Mouse (Mus musculus): Measurements from ENCODE around the gene Rps3a1. TPM values are rescaled to one million over a fixed set of nuclear protein-coding genes. Genes with fewer than 3 reads are reported as not detected.

Rps3a1 gene
- 1,266 and 1,287 TPM in 2 replicates for polyA plus RNA-seq (2015; fragmentation: Nextera tagmentation; extraction: Ambion mirVana)

GRCm38 (mm10) chr3:86142263-86142933, at the start of gene Rps3a1:
Gene Rps3a1 (minus strand): TSS chr3:86142702.
- Histone ChIP-seq H3K4me3 (peak within 1 kb of the TSS; percentile 96), H3K9ac (peak within 1 kb of the TSS; percentile 94), H3K36me3 (peaks cover 36% of the 10 kb centered on the region), H3K27ac (peak within 1 kb of the TSS; percentile 84), H3K27me3 (no peaks in the 10 kb centered on the region), H3K9me3 (no peaks in the 10 kb centered on the region), H3K4me2 (peak within 1 kb of the TSS; percentile 80), H3K4me1 (peaks cover 14% of the 10 kb centered on the region)
- under 1% methylated on average over 64 of the region's 77 CpGs for WGBS
- ATAC-seq (ENCODE audit: borderline replicate concordance, extremely low read depth, low FRiP score, low TSS enrichment), result peak; percentile 96

GRCm38 (mm10) chr3:86187736-86188389, 45.4 kb upstream of the Rps3a1 start:
- no peak overlapping the region for H3K9ac ChIP-seq
- peak overlapping the region; percentile 47; the same call in 1 of the 2 replicates for H3K27ac ChIP-seq
- no peaks in the 10 kb centered on the region for H3K27me3 ChIP-seq
- 51% methylated on average over 5 of the region's 5 CpGs for WGBS
- H3K4me1 ChIP-seq, result peaks cover 4% of the 10 kb centered on the region; the same call in 1 of the 2 replicates
- no peak overlapping the region for H3K4me2 ChIP-seq
- no peak for ATAC-seq (ENCODE audit: borderline replicate concordance, extremely low read depth, low FRiP score, low TSS enrichment)
- H3K4me3 ChIP-seq, result no peak overlapping the region
- H3K9me3 ChIP-seq, result no peaks in the 10 kb centered on the region
- no peaks in the 10 kb centered on the region for H3K36me3 ChIP-seq

GRCm38 (mm10) chr3:86184546-86184945, 42.0 kb upstream of the Rps3a1 start:
- WGBS, result 81% methylated on average over 7 of the region's 7 CpGs
- H3K27ac ChIP-seq, result no peak overlapping the region
- ATAC-seq (ENCODE audit: borderline replicate concordance, extremely low read depth, low FRiP score, low TSS enrichment), result no peak

GRCm38 (mm10) chr3:86181107-86181506, 38.6 kb upstream of the Rps3a1 start:
- Histone ChIP-seq H3K4me2 (no peak overlapping the region), H3K9me3 (no peaks in the 10 kb centered on the region), H3K27ac (no peak overlapping the region), H3K4me1 (no peaks in the 10 kb centered on the region), H3K4me3 (no peak overlapping the region), H3K27me3 (no peaks in the 10 kb centered on the region), H3K36me3 (no peaks in the 10 kb centered on the region), H3K9ac (no peak overlapping the region)
- ATAC-seq (ENCODE audit: borderline replicate concordance, extremely low read depth, low FRiP score, low TSS enrichment), result no peak
- WGBS, result 57% methylated on average over 5 of the region's 5 CpGs

More at GRCm38 (mm10) chr3:86184546-86184945, 42.0 kb upstream of the Rps3a1 start:
- H3K36me3 ChIP-seq, result no peaks in the 10 kb centered on the region
- H3K4me1 ChIP-seq, result peaks cover 4% of the 10 kb centered on the region; the same call in 1 of the 2 replicates
- H3K27me3 ChIP-seq, result no peaks in the 10 kb centered on the region
- no peak overlapping the region for H3K4me2 ChIP-seq
- H3K9ac ChIP-seq, result no peak overlapping the region
- H3K9me3 ChIP-seq, result no peaks in the 10 kb centered on the region
- no peak overlapping the region for H3K4me3 ChIP-seq

- Histone ChIP-seq H3K36me3 (no peaks in the 10 kb centered on the region), H3K27me3 (no peaks in the 10 kb centered on the region), H3K9ac (no peak overlapping the region), H3K27ac (no peak overlapping the region), H3K9me3 (no peaks in the 10 kb centered on the region), H3K4me3 (no peak overlapping the region), H3K4me2 (no peak overlapping the region), H3K4me1 (no peaks in the 10 kb centered on the region)
- no peak for ATAC-seq (ENCODE audit: borderline replicate concordance, extremely low read depth, low FRiP score, low TSS enrichment)
- WGBS, result 83% methylated on average over 7 of the region's 7 CpGs
Observed at GRCm38 (mm10) chr3:86179714-86180113, 37.2 kb upstream of the Rps3a1 start.

- H3K27me3 ChIP-seq, result no peaks in the 10 kb centered on the region
- H3K9me3 ChIP-seq, result no peaks in the 10 kb centered on the region
- H3K4me1 ChIP-seq, result no peaks in the 10 kb centered on the region
- no peak for ATAC-seq (ENCODE audit: borderline replicate concordance, extremely low read depth, low FRiP score, low TSS enrichment)
- no peak overlapping the region for H3K9ac ChIP-seq
- H3K4me3 ChIP-seq, result no peak overlapping the region
- H3K27ac ChIP-seq, result no peak overlapping the region
- no peaks in the 10 kb centered on the region for H3K36me3 ChIP-seq
- 53% methylated on average over 8 of the region's 8 CpGs for WGBS
- H3K4me2 ChIP-seq, result no peak overlapping the region
Observed at GRCm38 (mm10) chr3:86168841-86169425, 26.4 kb upstream of the Rps3a1 start.

GRCm38 (mm10) chr3:86149521-86149920, 7.0 kb upstream of the Rps3a1 start:
- H3K27ac ChIP-seq, result no peak overlapping the region
- no peaks in the 10 kb centered on the region for H3K9me3 ChIP-seq
- H3K9ac ChIP-seq, result no peak overlapping the region
- ATAC-seq (ENCODE audit: borderline replicate concordance, extremely low read depth, low FRiP score, low TSS enrichment), result no peak
- H3K4me2 ChIP-seq, result no peak overlapping the region
- H3K4me3 ChIP-seq, result no peak overlapping the region
- no peaks in the 10 kb centered on the region for H3K27me3 ChIP-seq
- no peaks in the 10 kb centered on the region for H3K4me1 ChIP-seq
- H3K36me3 ChIP-seq, result no peaks in the 10 kb centered on the region
- WGBS, result 68% methylated on average over 9 of the region's 9 CpGs

GRCm38 (mm10) chr3:86149063-86149462, 6.6 kb upstream of the Rps3a1 start:
- no peak for ATAC-seq (ENCODE audit: borderline replicate concordance, extremely low read depth, low FRiP score, low TSS enrichment)
- Histone ChIP-seq H3K4me2 (no peak overlapping the region), H3K27ac (no peak overlapping the region), H3K4me3 (no peak overlapping the region), H3K27me3 (no peaks in the 10 kb centered on the region), H3K36me3 (no peaks in the 10 kb centered on the region), H3K9ac (no peak overlapping the region), H3K4me1 (no peaks in the 10 kb centered on the region), H3K9me3 (no peaks in the 10 kb centered on the region)
- 82% methylated on average over 6 of the region's 6 CpGs for WGBS

GRCm38 (mm10) chr3:86143343-86143742, 841 bp upstream of the Rps3a1 start:
- Histone ChIP-seq H3K4me2 (no peak overlapping the region), H3K4me3 (no peak overlapping the region), H3K9me3 (no peaks in the 10 kb centered on the region), H3K4me1 (peaks cover 14% of the 10 kb centered on the region), H3K36me3 (peaks cover 28% of the 10 kb centered on the region), H3K27ac (no peak overlapping the region), H3K9ac (no peak overlapping the region), H3K27me3 (no peaks in the 10 kb centered on the region)
- 77% methylated on average over 6 of the region's 6 CpGs for WGBS
- no peak for ATAC-seq (ENCODE audit: borderline replicate concordance, extremely low read depth, low FRiP score, low TSS enrichment)

GRCm38 (mm10) chr3:86142934-86143317, 424 bp upstream of the Rps3a1 start:
- H3K4me2 ChIP-seq, result peak overlapping the region; percentile 38
- no peaks in the 10 kb centered on the region for H3K27me3 ChIP-seq
- peaks cover 32% of the 10 kb centered on the region for H3K36me3 ChIP-seq
- no peak overlapping the region for H3K27ac ChIP-seq
- no peak overlapping the region for H3K9ac ChIP-seq
- no peak overlapping the region for H3K4me3 ChIP-seq
- peak; percentile 12 for ATAC-seq (ENCODE audit: borderline replicate concordance, extremely low read depth, low FRiP score, low TSS enrichment)
- WGBS, result 30% methylated on average over 6 of the region's 6 CpGs
- H3K9me3 ChIP-seq, result no peaks in the 10 kb centered on the region
- peaks cover 14% of the 10 kb centered on the region for H3K4me1 ChIP-seq

- under 1% methylated on average over 18 of the region's 18 CpGs for WGBS
- peak overlapping the region; percentile 94 for H3K9ac ChIP-seq
- peak overlapping the region; percentile 80 for H3K4me2 ChIP-seq
- peak; percentile 32 for ATAC-seq (ENCODE audit: borderline replicate concordance, extremely low read depth, low FRiP score, low TSS enrichment)
- H3K36me3 ChIP-seq, result peaks cover 42% of the 10 kb centered on the region
- peak overlapping the region; percentile 84 for H3K27ac ChIP-seq
- peak overlapping the region; percentile 96 for H3K4me3 ChIP-seq
- H3K9me3 ChIP-seq, result no peaks in the 10 kb centered on the region
- no peaks in the 10 kb centered on the region for H3K27me3 ChIP-seq
- H3K4me1 ChIP-seq, result peaks cover 14% of the 10 kb centered on the region
Observed at GRCm38 (mm10) chr3:86141886-86142262, 628 bp downstream of the Rps3a1 start.

- Histone ChIP-seq H3K9ac (peak overlapping the region; percentile 94), H3K27ac (peak overlapping the region; percentile 84; the same call in 1 of the 2 replicates), H3K4me3 (peak overlapping the region; percentile 96), H3K27me3 (no peaks in the 10 kb centered on the region), H3K4me1 (peaks cover 14% of the 10 kb centered on the region), H3K36me3 (peaks cover 47% of the 10 kb centered on the region), H3K4me2 (peak overlapping the region; percentile 80), H3K9me3 (no peaks in the 10 kb centered on the region)
- ATAC-seq (ENCODE audit: borderline replicate concordance, extremely low read depth, low FRiP score, low TSS enrichment), result no peak
- WGBS, result 3% methylated on average over 7 of the region's 7 CpGs
Observed at GRCm38 (mm10) chr3:86141366-86141765, 1.1 kb downstream of the Rps3a1 start.
